Mouse (Mus musculus): ENCODE results near the gene Sorl1. TPM values are rescaled to one million over a fixed set of nuclear protein-coding genes. Genes with fewer than 3 reads are reported as not detected.

The Sorl1 gene
- total RNA-seq, 1 experiment = 24.1 TPM

DNA sequence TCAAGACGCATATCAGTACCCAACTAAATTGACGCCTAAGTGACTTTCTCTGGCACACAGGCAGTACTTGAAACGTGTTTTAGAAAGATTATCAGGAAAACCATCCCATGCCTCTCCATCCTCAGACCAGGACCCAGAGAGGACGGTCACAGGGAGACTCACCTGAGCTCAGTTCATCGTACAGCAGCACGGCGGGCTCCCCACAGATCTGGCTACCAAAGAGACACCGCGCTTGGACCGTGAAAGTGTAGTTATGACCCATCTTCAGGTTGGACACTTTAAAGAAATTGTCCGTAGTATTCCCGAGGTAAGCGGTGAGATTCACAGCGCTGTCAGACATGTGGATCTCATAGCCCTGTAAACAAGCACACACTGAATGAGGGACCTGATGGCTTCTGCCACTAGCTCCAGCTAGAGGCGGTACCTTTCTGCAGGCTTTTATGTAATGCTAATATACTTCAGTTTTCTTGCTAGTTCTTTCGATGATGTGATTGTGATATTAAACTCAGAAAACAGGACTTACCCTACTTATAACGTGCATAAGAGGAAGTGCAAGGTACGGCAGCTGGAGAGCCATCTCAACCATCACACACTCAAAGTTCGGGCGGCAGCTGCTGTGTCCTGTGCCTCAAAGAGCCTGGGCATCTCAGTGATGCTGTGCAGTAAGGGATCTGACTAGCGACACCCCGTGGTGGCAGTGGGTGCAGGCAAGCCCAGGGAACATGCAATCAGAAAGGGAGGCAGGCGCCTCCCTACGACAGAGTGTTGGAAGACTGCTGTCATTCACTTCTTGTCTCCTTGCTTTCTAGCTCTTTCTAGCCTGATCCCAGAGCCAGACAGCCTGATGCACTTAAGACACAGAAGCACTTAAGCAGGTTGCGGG lies 150.1 kb downstream of the Sorl1 start:
- TF ChIP-seq ZC3H11A (IDR thresholded peaks at IDR 0.05; ENCODE audit: borderline replicate concordance, low read depth, low read length) (peak; percentile 20; the same call in 1 of the 2 replicates), HCFC1 (IDR thresholded peaks at IDR 0.05; ENCODE audit: borderline replicate concordance, insufficient read depth, low read length) (no peak)
- DNase-seq (ENCODE audit: low read depth, low spot score) = peak; percentile 51
- H3K4me1 ChIP-seq (ENCODE audit: control insufficient read depth in 2 of 2, insufficient read depth in 2 of 2, low read length in 2 of 2, poor library complexity in 1 of 2) = no peaks in the 10 kb centered on the region
- no peak overlapping the region for H3K4me3 ChIP-seq (ENCODE audit: insufficient read depth in 1 of 2, low read depth in 1 of 2, low read length in 2 of 2, poor library complexity in 1 of 2, severe bottlenecking in 1 of 2)
- no peaks in the 10 kb centered on the region for H3K9me3 ChIP-seq (ENCODE audit: control insufficient read depth, insufficient read depth, low read depth, low read length)
- H3K36me3 ChIP-seq (ENCODE audit: control insufficient read depth, insufficient read depth, low read length, poor library complexity, severe bottlenecking) = peaks cover 28% of the 10 kb centered on the region
- in situ Hi-C loops (cut with MboI; ENCODE audit: low sequenced_read_pairs in 2 of 2, unreplicated experiment in 2 of 2) = loop anchor here in 1 of 2 experiments (25.0 kb wide), 1 partner anchor 737 kb away; no protein-coding TSS in a partner anchor
- H3K9ac ChIP-seq (ENCODE audit: insufficient read depth, low read depth, low read length, poor library complexity, severe bottlenecking) = no peak overlapping the region
- no peak overlapping the region for H3K27ac ChIP-seq (ENCODE audit: insufficient read depth, low read depth, low read length, poor library complexity, severe bottlenecking)

DNA sequence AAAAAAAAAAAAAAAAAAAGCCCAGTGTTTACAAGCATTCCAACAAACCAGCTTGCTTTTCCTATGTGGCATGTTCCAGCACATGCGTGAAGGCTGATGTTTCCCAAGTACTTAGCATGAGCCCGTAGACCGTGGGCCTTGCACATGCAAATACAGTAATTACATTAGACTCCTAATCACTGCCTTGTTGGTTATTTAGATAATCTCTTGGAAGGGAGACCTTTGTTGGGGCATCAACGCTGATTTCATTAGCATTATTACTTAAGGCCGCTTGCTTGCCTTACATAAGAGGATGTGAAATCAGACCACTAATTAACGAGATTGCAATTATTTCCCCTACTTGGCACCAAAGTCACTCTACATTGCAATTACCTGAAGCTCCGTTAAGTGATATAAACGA lies 154.1 kb downstream of the Sorl1 start:
- DNase-seq (ENCODE audit: low read depth, low spot score) = no peak
- no peak overlapping the region for H3K27ac ChIP-seq (ENCODE audit: insufficient read depth, low read depth, low read length, poor library complexity, severe bottlenecking)
- no peak overlapping the region for H3K9ac ChIP-seq (ENCODE audit: insufficient read depth, low read depth, low read length, poor library complexity, severe bottlenecking)
- H3K4me1 ChIP-seq (ENCODE audit: control insufficient read depth in 2 of 2, insufficient read depth in 2 of 2, low read length in 2 of 2, poor library complexity in 1 of 2) = no peaks in the 10 kb centered on the region
- in situ Hi-C loops (cut with MboI; ENCODE audit: low sequenced_read_pairs in 2 of 2, unreplicated experiment in 2 of 2) = loop anchor here in 1 of 2 experiments (25.0 kb wide), 1 partner anchor 733 kb away; no protein-coding TSS in a partner anchor
- no peaks in the 10 kb centered on the region for H3K9me3 ChIP-seq (ENCODE audit: control insufficient read depth, insufficient read depth, low read depth, low read length)
- H3K36me3 ChIP-seq (ENCODE audit: control insufficient read depth, insufficient read depth, low read length, poor library complexity, severe bottlenecking) = peaks cover 14% of the 10 kb centered on the region
- peak; percentile 84 for TF ChIP-seq ZNF384 (IDR thresholded peaks at IDR 0.05; ENCODE audit: low read depth, low read length)
- TF ChIP-seq ZC3H11A (IDR thresholded peaks at IDR 0.05; ENCODE audit: borderline replicate concordance, low read depth, low read length) = no peak
- TF ChIP-seq CHD2 (IDR thresholded peaks at IDR 0.05; ENCODE audit: low read depth, low read length) = no peak
- H3K4me3 ChIP-seq (ENCODE audit: insufficient read depth in 1 of 2, low read depth in 1 of 2, low read length in 2 of 2, poor library complexity in 1 of 2, severe bottlenecking in 1 of 2) = no peak overlapping the region

DNA sequence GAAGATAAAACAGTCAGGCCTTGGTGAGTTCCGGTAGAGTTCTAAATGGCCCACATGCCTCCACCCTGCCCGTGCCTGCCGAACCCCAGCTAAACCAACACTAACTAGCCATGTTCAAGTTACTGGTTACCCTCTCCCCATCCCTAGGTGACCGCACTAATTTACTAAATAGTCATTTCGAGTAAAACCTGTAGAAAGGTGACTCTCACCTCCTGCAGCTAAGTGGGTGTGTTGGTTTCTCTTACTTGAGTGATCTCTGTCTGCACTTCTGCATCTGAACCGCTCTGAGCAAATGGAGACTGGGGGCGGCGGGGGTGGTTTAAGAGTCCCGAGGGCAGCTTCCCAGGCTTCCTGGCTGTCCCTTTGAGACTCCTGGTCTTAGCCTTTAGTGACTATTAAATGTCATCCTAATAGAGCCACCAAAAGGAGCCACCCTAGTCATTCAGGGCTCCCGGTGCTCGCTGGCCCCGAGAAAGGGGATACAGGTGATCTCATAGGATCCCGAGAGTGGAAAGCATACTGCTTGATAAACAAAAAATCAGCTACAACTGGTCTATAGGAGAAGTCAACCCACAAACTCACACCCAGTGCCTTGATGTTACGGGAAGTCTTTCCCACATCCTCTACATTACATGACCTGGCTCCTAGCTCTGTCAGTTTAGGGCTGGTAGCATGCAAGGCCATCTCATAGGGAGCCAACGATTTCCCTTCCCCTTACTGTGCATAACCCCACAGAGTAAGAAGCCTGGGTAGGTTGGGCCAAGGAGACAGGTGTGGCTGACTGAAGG lies 155.2 kb downstream of the Sorl1 start:
- Histone ChIP-seq H3K9me3 (ENCODE audit: control insufficient read depth, insufficient read depth, low read depth, low read length) (no peaks in the 10 kb centered on the region), H3K36me3 (ENCODE audit: control insufficient read depth, insufficient read depth, low read length, poor library complexity, severe bottlenecking) (peaks cover 12% of the 10 kb centered on the region), H3K9ac (ENCODE audit: insufficient read depth, low read depth, low read length, poor library complexity, severe bottlenecking) (no peak overlapping the region), H3K4me1 (ENCODE audit: control insufficient read depth in 2 of 2, insufficient read depth in 2 of 2, low read length in 2 of 2, poor library complexity in 1 of 2) (no peaks in the 10 kb centered on the region), H3K27ac (ENCODE audit: insufficient read depth, low read depth, low read length, poor library complexity, severe bottlenecking) (no peak overlapping the region), H3K4me3 (ENCODE audit: insufficient read depth in 1 of 2, low read depth in 1 of 2, low read length in 2 of 2, poor library complexity in 1 of 2, severe bottlenecking in 1 of 2) (no peak overlapping the region)
- DNase-seq (ENCODE audit: low read depth, low spot score) = no peak
- in situ Hi-C loops (cut with MboI; ENCODE audit: low sequenced_read_pairs in 2 of 2, unreplicated experiment in 2 of 2) = loop anchor here in 1 of 2 experiments (25.0 kb wide), 1 partner anchor 732 kb away; no protein-coding TSS in a partner anchor
- TF ChIP-seq HCFC1 (IDR thresholded peaks at IDR 0.05; ENCODE audit: borderline replicate concordance, insufficient read depth, low read length) (no peak), CHD2 (IDR thresholded peaks at IDR 0.05; ENCODE audit: low read depth, low read length) (no peak), MAFK (IDR thresholded peaks at IDR 0.05; ENCODE audit: insufficient read depth, low read depth, low read length) (no peak), ZNF384 (IDR thresholded peaks at IDR 0.05; ENCODE audit: low read depth, low read length) (no peak), ZC3H11A (IDR thresholded peaks at IDR 0.05; ENCODE audit: borderline replicate concordance, low read depth, low read length) (no peak)

DNA sequence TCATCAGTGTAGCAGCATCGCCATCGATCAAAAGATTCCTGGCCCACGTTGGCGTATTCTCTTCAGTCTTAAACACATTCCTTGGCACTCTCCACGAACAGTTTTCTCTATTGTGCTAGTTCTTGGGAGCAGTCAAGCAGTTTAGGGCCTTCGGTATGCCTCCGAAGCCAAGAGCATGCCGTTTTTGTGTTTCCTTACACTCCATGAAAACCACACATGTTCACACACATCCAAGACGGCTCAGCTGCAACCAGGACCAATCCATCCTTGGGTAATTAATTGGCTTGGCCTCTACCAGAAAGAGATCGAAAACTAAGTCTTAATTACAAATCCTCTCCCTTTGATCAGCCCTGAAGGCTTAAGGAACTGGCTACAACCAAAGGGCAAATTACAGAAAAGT lies 162.8 kb downstream of the Sorl1 start:
- no peak overlapping the region for H3K27ac ChIP-seq (ENCODE audit: insufficient read depth, low read depth, low read length, poor library complexity, severe bottlenecking)
- no peaks in the 10 kb centered on the region for H3K36me3 ChIP-seq (ENCODE audit: control insufficient read depth, insufficient read depth, low read length, poor library complexity, severe bottlenecking)
- no peaks in the 10 kb centered on the region for H3K4me1 ChIP-seq (ENCODE audit: control insufficient read depth in 2 of 2, insufficient read depth in 2 of 2, low read length in 2 of 2, poor library complexity in 1 of 2)
- TF ChIP-seq MAFK (IDR thresholded peaks at IDR 0.05; ENCODE audit: insufficient read depth, low read depth, low read length) = no peak
- no peak for TF ChIP-seq CHD2 (IDR thresholded peaks at IDR 0.05; ENCODE audit: low read depth, low read length)
- no peak for TF ChIP-seq HCFC1 (IDR thresholded peaks at IDR 0.05; ENCODE audit: borderline replicate concordance, insufficient read depth, low read length)
- TF ChIP-seq ZNF384 (IDR thresholded peaks at IDR 0.05; ENCODE audit: low read depth, low read length) = no peak
- TF ChIP-seq ZC3H11A (IDR thresholded peaks at IDR 0.05; ENCODE audit: borderline replicate concordance, low read depth, low read length) = no peak
- H3K9me3 ChIP-seq (ENCODE audit: control insufficient read depth, insufficient read depth, low read depth, low read length) = no peaks in the 10 kb centered on the region
- DNase-seq (ENCODE audit: low read depth, low spot score) = no peak
- in situ Hi-C loops (cut with MboI; ENCODE audit: low sequenced_read_pairs in 2 of 2, unreplicated experiment in 2 of 2) = loop anchor here in 1 of 2 experiments (25.0 kb wide), 1 partner anchor 724 kb away; no protein-coding TSS in a partner anchor
- H3K9ac ChIP-seq (ENCODE audit: insufficient read depth, low read depth, low read length, poor library complexity, severe bottlenecking) = no peak overlapping the region
- no peak overlapping the region for H3K4me3 ChIP-seq (ENCODE audit: insufficient read depth in 1 of 2, low read depth in 1 of 2, low read length in 2 of 2, poor library complexity in 1 of 2, severe bottlenecking in 1 of 2)
